ENCODE assay signal across 8 mouse cellular contexts in genomic region chr3:37937381-37938283, GRCm38 (mm10).
DNase-seq lines count a peak whose midpoint lies in the region; ATAC-seq and TF ChIP-seq lines count a peak whose summit lies in the region.

No protein-coding gene starts in this region.

- peak; percentile 29; the same call in 1 of the 2 replicates for ATAC-seq in kidney, postnatal 0 days (replicated peaks; ENCODE audit: low FRiP score, low read depth)

- H3K9ac ChIP-seq in kidney, postnatal 0 days (ENCODE audit: low read depth, low read length) = no peak overlapping the region

- H3K4me3 ChIP-seq in kidney, postnatal 0 days (replicated peaks; ENCODE audit: low read depth, low read length) = no peak overlapping the region

- H3K36me3 ChIP-seq in kidney, postnatal 0 days (ENCODE audit: insufficient read depth, low read length) = no peaks in the 10 kb centered on the region

- DNase-seq in gastrocnemius, adult 18-20 months (ENCODE audit: low spot score) = peak; percentile 45
- DNase-seq in gastrocnemius, postnatal 36 days = no peak
- peak; percentile 19 for DNase-seq in urinary bladder, postnatal 14 days (ENCODE audit: low spot score)
- DNase-seq in urinary bladder, postnatal 10 days (ENCODE audit: low spot score) = no peak
- peak; percentile 89 for DNase-seq in kidney, postnatal 0 days (ENCODE audit: low spot score)
- peak; percentile 61 for DNase-seq in yolk sac, embryonic 10.5 days (ENCODE audit: low spot score)
- no peak for DNase-seq in left cerebral cortex, postnatal 14 days (ENCODE audit: low spot score in 2 of 2)
- DNase-seq in layer of hippocampus, adult 8-10 months (ENCODE audit: low spot score in 2 of 2) = no peak

- H3K4me1 ChIP-seq in kidney, postnatal 0 days (replicated peaks; ENCODE audit: insufficient read depth, low read length) = peaks cover 31% of the 10 kb centered on the region

- no peaks in the 10 kb centered on the region for H3K27me3 ChIP-seq in kidney, postnatal 0 days (ENCODE audit: insufficient read depth, low read length)

- no peak overlapping the region; the same call in 1 of the 2 replicates for H3K4me2 ChIP-seq in kidney, postnatal 0 days (ENCODE audit: low read length)

- intact Hi-C loops in gastrocnemius, postnatal 36 days (cut with DNase I) = loop anchor here (5.0 kb wide), 1 partner anchor 295 kb away; no protein-coding TSS in a partner anchor
- intact Hi-C loops in left cerebral cortex, postnatal 14 days (cut with DNase I) = no loop called here

- peak overlapping the region; percentile 92 for H3K27ac ChIP-seq in kidney, postnatal 0 days

- no peak for TF ChIP-seq CTCF in kidney, postnatal 0 days (IDR thresholded peaks at IDR 0.05; ENCODE audit: low read depth)

- H3K9me3 ChIP-seq in kidney, postnatal 0 days (replicated peaks; ENCODE audit: low read length) = no peaks in the 10 kb centered on the region

- WGBS in kidney, postnatal 0 days = 38% methylated on average over 11 of the region's 11 CpGs

Comparison
In these comparisons a context has a peak if more than half of its experiments do, and no peak if none do; other contexts are left out.
1. DNase-seq: peak in gastrocnemius, adult 18-20 months (single experiment), urinary bladder, postnatal 14 days (single experiment), kidney, postnatal 0 days (single experiment) and yolk sac, embryonic 10.5 days (single experiment); none in gastrocnemius, postnatal 36 days (0 of 2), urinary bladder, postnatal 10 days (single experiment), left cerebral cortex, postnatal 14 days (0 of 2) and layer of hippocampus, adult 8-10 months (0 of 2).